Mouse (Mus musculus) megakaryocyte, embryonic 14.5 days (primary cell): Measurements from ENCODE around the gene Tprkb.

ENCODE experiments used
- FLI1 ChIP-seq: IDR thresholded peaks from 2 replicates; pipeline ENCODE4 v1.6.1; 2012; ENCODE audit warnings: low read length, inconsistent platforms, mixed read lengths
- GATA1 ChIP-seq: IDR thresholded peaks from 3 replicates; pipeline ENCODE4 v1.6.1; 2012; ENCODE audit warnings: mixed read lengths, low read length, inconsistent platforms, borderline replicate concordance

DNA sequence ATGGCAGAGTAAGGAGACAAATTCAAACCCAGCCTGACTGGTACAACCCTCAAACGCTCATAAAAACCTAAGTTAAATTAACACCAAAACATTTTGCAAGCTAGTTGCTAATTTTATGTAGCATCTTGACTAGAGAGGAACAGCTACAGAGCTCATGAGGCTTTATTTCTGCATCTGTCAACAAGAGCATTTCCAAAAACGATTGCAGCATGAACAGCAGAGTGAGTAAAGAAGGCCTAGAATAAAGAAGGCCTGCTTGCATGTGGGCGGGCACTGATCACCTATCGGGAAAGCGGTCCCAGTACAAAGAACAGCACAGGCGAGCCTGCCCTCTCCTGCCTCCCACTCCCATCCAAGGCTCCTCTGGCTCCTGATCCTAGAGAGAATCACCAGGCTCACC, 36.9 kb downstream of the Tprkb start:
- no peak for TF ChIP-seq GATA1
- TF ChIP-seq FLI1, result no peak
